Mouse (Mus musculus): ENCODE data around the gene Cfap44.

Cfap44 gene

GRCm38 (mm10) chr16:44498447-44498846, 103.9 kb downstream of the Cfap44 start:
- DNase-seq = no peak

- peak in 1 of 2 experiments; percentile 55 for DNase-seq
These were observed 107.2 kb downstream of the Cfap44 start for GRCm38 (mm10) chr16:44501783-44502182.

GRCm38 (mm10) chr16:44502325-44502724, 107.7 kb downstream of the Cfap44 start:
- DNase-seq = peak; percentile 58 to 65

DNA sequence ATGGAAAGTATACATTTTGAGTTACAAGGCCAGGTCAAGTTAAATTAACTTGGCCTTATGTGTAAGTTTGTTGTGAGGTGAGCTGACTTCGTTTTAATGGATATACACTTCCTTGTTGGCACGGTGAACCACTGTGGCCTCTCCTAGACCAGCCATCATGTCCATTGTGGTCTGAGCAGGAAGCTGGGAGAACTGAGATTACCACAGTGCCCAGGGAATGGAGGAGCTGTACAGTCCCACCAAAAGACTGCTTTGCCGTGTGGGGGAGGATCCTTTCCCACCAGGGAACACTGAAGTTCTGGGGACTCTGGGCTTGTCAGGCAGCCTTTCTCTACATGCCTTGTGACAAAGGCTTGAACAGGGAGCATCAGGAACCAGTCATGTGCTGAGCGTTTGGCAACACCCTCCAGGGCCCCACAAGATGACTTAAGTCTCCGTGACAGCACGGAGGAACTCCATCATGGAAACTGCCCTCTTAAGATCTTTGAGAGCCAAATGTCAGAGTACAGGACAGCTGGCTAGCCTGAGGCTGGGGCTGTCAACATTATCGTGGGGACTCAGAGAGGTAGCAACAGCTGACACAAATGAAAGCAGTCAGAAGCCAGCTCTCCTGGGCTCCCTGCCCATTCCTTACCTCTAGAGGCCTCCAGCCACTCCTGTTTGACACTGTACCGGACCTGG, 108.4 kb downstream of the Cfap44 start:
- peak; percentile 75 to 82 for DNase-seq

DNA sequence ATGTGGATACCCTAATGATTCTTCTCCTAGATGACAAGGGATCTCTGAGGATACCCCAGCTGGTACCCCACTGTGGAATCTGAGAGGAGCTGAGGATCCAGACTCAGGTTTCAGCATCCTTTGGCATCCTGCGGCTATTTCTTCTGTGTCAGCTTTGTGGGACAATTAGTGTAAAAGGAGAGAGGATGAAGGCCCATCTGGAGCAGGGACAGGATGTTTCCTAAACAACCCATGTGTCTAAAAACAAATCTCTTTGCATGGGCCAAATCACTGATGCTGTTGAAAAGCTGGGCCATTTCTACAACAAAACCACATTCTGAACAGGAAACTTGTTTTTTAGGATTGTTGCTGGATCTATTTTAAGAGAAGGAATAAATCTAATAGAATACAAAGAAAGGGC, 110.6 kb downstream of the Cfap44 start:
- DNase-seq = no peak

DNA sequence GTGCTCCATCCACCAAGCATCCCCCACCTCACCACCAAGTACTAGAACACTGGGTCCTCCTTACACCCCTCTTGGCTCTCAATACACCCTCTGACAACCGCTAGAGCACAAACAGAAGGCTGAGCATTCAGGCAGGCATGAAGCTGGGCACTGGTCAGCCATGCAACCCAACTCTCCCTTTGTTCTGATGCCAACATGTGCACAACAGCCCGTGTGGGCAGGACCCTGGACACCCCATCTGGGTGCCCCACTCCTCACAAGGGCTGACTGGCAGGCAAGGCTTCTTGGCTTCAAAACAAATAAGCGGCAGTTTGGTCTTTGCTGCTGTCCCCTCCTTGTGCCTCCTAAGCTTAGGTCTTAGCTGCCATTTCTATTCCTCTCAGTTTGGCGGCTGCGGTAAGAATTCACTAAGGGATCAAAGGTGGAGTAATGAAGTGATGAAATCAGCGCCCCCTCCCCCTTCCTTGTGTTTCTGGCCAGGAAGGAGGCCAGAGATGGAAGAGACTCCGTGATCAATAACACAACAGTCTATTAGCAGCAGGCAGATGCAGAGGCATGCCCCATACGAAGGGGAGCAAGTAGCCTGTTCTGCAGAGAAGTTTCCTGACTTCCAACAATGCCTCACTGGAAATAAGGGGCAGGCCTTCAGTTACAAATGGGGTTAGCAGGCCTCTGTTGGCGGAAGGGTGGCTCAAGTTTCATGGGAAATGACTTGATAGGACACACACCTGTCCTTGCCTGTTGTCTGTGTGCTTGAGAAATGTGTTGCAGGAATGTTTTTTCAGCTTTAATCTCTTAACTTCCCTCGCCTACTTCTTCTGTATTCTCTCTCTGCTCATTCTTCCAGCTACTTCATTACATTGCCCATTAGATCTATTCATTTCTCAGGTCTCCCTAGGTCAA, 112.7 kb downstream of the Cfap44 start:
- DNase-seq = peak in 1 of 2 experiments; percentile 5

GRCm38 (mm10) chr16:44508025-44508424, 113.4 kb downstream of the Cfap44 start:
- peak in 1 of 2 experiments; percentile 4 for DNase-seq

DNA sequence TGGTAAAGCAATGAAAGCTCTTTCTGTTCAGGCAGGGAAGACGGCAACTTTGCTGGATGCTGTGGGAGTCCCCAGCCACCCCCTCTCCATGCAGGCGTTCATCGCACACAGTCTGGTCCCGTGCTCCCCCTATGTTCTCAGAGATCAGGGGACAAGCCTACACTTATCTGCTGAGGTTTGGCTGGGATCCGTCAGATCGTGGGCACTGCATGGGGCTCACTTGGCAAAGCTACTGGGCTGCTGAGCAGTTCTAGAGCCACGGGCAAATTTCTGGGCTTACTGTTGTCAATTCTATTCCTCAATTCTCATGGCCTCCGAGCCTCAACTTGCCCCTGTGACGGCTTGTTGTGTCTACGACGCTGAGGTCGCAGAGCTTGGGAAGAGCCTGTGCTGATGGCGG, 114.2 kb downstream of the Cfap44 start:
- DNase-seq = peak; percentile 65 to 67

GRCm38 (mm10) chr16:44509458-44510344, 115.1 kb downstream of the Cfap44 start:
- DNase-seq = peak; percentile 61 to 64

DNA sequence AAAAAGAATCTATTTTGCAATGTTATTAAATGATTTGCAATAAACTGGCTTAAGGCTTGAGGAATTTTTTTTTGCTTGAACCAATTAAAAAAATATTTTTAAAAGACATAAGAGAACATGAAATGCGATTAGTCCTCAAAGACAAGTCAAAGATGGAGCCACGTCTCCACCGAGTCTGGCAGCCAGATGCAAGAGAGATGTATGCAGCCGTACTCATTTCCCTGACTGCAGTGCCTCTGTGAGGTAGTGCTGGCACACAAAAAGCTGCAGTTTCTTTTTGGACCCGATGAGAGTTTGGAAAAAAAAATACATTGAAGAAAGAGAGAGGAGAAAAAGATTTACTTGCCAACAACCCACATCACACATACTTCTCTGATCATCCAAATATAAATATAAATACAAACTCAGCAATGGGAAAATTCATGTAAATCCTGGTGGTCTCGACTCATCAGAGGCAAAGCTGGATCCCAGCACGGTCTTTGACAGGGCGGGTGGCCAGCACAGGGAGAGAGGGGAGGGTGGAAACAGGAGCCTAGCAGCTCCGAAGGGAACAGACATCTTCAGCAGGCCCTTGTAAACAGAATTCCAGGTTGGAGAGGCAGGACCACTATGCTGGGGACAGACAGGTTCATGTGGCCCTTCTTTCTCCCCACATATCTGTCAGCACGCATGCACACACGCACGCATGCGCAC, 116.1 kb downstream of the Cfap44 start:
- peak in 1 of 2 experiments; percentile 53 for DNase-seq

DNA sequence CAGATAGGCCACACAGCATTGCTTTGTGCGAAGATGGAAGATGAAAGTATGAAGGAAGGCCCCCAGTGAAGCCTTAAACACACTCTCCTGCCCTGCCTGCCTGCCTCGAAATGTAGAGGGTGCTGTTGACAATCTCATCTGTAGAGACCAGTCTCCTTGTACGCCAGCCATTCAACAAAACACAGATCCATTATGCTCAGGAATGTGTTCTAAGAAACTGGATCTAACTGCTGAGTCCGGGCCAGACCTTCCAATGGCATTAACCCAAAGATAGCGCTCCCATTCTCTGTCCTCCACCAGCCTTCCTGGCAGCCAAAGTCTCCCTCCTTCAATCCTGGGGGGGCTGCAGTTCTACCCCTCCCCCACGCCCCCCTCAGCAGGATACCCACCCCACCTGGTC, 121.9 kb downstream of the Cfap44 start:
- DNase-seq = peak in 1 of 2 experiments; percentile 18

DNA sequence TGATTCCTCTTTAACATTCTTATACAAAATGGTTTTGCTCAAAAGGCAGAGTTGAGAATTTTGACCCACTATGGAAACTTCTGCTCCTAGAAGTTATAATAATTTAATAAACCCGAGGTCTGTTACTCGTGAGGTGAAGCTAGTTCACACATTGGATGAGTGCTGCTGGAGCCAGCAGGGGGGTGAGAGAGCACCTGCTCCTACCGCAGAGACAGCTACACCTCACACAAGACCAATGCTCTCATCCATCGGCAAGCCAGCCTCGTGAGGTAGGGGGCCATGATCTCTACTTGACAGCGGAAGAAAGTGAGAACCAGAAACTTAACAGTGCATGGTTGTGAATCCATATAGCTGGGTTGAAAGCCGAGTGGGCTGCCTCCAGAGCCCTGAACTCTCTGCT, 129.0 kb downstream of the Cfap44 start:
- DNase-seq = peak; percentile 76 to 86

GRCm38 (mm10) chr16:44526044-44526443, 131.4 kb downstream of the Cfap44 start:
- no peak for DNase-seq

GRCm38 (mm10) chr16:44526689-44527088, 132.1 kb downstream of the Cfap44 start:
- DNase-seq = peak; percentile 77 to 78

DNA sequence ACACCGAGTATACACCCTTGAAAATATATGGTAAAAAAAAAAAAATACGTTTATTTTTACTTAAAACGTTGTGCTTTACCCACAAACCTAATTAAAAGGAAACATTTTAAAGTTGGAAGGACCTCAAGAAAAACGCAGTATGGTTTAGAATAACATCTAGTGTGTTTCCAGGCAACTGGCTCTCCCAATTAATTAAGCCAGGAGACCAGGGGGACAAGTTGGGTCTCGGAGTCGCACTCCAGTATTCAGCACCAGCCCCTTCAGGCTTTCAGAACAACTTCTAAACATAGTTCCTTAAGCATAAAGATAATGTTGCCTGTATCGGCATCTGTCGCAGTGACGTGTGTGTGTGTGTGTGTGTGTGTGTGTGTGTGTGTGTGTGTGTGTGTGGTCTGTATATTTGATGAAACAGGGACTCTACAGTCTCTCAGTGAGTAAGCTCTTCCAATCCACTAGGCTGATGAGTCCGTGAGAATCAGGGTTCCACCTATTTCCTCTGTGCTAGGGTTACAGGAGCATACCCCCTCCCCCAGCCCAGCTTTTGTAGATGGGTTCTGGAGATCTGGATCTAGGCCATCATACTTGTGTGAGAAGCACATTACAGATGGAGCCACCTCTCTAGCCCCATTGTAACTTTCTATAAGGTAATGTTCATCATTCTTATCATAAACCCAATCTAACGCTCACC, 132.8 kb downstream of the Cfap44 start:
- DNase-seq = peak in 1 of 2 experiments; percentile 12

GRCm38 (mm10) chr16:44528955-44529354, 134.4 kb downstream of the Cfap44 start:
- peak in 1 of 2 experiments; percentile 23 for DNase-seq

GRCm38 (mm10) chr16:44529691-44530090, 135.1 kb downstream of the Cfap44 start:
- DNase-seq = peak in 1 of 2 experiments; percentile 4

DNA sequence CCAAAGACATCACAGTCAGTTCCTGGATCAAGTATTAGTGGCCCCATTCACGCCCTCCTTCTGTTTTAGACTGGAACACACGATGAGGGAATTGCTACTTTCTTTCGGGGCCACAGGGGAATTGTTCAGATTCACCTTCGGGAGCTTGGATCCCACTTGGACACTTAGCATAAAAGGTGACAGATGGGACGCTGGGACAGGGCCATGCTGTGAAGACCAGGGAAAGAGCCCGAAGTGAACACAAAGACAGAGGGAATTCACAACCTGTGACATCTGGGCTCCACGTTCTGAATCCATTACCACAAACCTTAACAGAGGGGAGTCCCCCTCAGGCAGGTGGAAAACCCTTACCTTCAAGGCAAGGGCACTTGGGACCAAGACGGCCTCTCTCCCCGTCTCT, 135.6 kb downstream of the Cfap44 start:
- peak in 1 of 2 experiments; percentile 66 for DNase-seq

GRCm38 (mm10) chr16:44530829-44531228, 136.2 kb downstream of the Cfap44 start:
- no peak for DNase-seq

DNA sequence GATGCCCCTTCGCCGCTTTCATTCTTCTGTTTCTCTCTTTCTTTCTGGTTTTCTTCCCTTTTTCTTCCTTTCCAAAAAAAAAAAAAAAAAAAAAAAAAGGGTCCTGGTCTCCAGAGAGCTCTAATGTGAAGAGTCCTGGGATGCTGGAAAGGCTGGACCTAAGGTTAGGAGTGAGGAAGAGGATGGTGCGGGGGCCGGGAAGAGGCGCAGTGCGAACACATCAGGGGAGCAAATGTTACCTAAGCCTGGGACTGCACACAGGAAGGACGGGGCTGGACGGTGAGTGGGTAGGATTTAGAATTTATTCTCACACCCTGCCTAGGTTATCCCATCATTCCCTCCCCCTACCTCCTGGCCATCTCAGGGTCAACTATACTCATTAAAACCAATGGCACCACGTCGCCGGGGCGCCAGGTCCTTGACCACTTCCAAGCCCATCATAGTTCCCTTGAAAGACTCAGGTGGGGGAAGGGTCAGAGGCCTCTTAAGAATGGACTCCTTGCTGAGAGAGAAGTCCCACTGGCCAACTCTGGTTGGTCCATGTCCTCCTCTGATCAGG, 136.7 kb downstream of the Cfap44 start:
- no peak for DNase-seq

Data from cerebellum, postnatal 25 days (tissue).